Mouse (Mus musculus) myocyte (in vitro differentiated cells): ENCODE measurements at regions not wholly inside any gene's neighbourhood (a gene's known extent, or its start where the extent isn't known, plus 50 kb on each side); places are given as distances from the start of the nearest gene placed in this dataset.

ENCODE experiments used
- CEBPB ChIP-seq: IDR thresholded peaks from 2 replicates; pipeline ENCODE4 v1.6.1; 2011; ENCODE audit warnings: mild to moderate bottlenecking, moderate library complexity; ENCODE audit not compliant: poor library complexity, insufficient read depth, severe bottlenecking
- E2F4 ChIP-seq: IDR thresholded peaks from one replicate; pipeline ENCODE4 v1.6.1; 2011; ENCODE audit warnings: mild to moderate bottlenecking, control low read depth, moderate library complexity; ENCODE audit not compliant: insufficient read depth
- MAX ChIP-seq: IDR thresholded peaks from one replicate; pipeline ENCODE4 v1.6.1; 2011; ENCODE audit warnings: low read depth, mild to moderate bottlenecking, control low read depth
- MYOG ChIP-seq, 3 experiments: IDR thresholded peaks; one replicate each; pipeline ENCODE4 v1.6.1; 2011; ENCODE audit warnings: control low read depth in 2 of 3, low read depth in 2 of 3, mild to moderate bottlenecking in 2 of 3; ENCODE audit not compliant: insufficient read length in 2 of 3, control insufficient read depth in 1 of 3, insufficient read depth in 1 of 3
- POLR2A ChIP-seq: IDR thresholded peaks from one replicate; pipeline ENCODE4 v1.6.1; 2011; ENCODE audit warnings: low read depth, mild to moderate bottlenecking, control low read depth, moderate library complexity; ENCODE audit not compliant: insufficient read length
- POLR2AphosphoS2 ChIP-seq: IDR thresholded peaks from one replicate; pipeline ENCODE4 v1.6.1; 2011; ENCODE audit warnings: low read depth, control low read depth; ENCODE audit not compliant: insufficient read length
- REST ChIP-seq: IDR thresholded peaks from one replicate; pipeline ENCODE4 v1.6.1; 2011; ENCODE audit warnings: mild to moderate bottlenecking, control low read depth, moderate library complexity; ENCODE audit not compliant: insufficient read depth, insufficient read length
- SRF ChIP-seq: IDR thresholded peaks from one replicate; pipeline ENCODE4 v1.6.1; 2011; ENCODE audit warnings: low read depth; ENCODE audit not compliant: control insufficient read depth, insufficient read length
- TCF12 ChIP-seq: IDR thresholded peaks from one replicate; pipeline ENCODE4 v1.6.1; 2011; ENCODE audit warnings: mild to moderate bottlenecking, control low read depth; ENCODE audit not compliant: poor library complexity, insufficient read depth, severe bottlenecking
- TCF3 ChIP-seq: IDR thresholded peaks from one replicate; pipeline ENCODE4 v1.6.1; 2011; ENCODE audit warnings: low read depth, control low read depth; ENCODE audit not compliant: insufficient read length

GRCm38 (mm10) chr10:121206743-121207039 lies 144.4 kb downstream of the Tbc1d30 start:
- no peak for TF ChIP-seq MAX
- TF ChIP-seq MYOG (IDR thresholded peaks at IDR 0.05; ENCODE audit: control insufficient read depth in 1 of 3, insufficient read depth in 1 of 3, insufficient read length in 2 of 3, low read depth in 2 of 3): no peak
- TF ChIP-seq CEBPB: no peak
- no peak for TF ChIP-seq POLR2A
- TF ChIP-seq TCF12: no peak
- no peak for TF ChIP-seq POLR2AphosphoS2
- no peak for TF ChIP-seq REST
- no peak for TF ChIP-seq TCF3
- TF ChIP-seq SRF: no peak
- TF ChIP-seq E2F4: no peak
